Mouse (Mus musculus) kidney, adult 18-20 months (tissue): ENCODE data around the gene Ptpre.

Experiments used
- DNase-seq: peaks from one replicate; pipeline ENCODE4 v3.0.0; 2021

Ptpre gene

GRCm38 (mm10) chr7:135580306-135581091 lies 43.2 kb downstream of the Ptpre start:
- no peak for DNase-seq

- DNase-seq, result no peak
These were observed 43.8 kb downstream of the Ptpre start for GRCm38 (mm10) chr7:135581128-135581527.

GRCm38 (mm10) chr7:135585125-135585687 lies 47.9 kb downstream of the Ptpre start:
- no peak for DNase-seq

GRCm38 (mm10) chr7:135586402-135586801 lies 49.1 kb downstream of the Ptpre start:
- DNase-seq, result no peak

- no peak for DNase-seq
These were observed 50.7 kb downstream of the Ptpre start for GRCm38 (mm10) chr7:135587821-135588575.

DNA sequence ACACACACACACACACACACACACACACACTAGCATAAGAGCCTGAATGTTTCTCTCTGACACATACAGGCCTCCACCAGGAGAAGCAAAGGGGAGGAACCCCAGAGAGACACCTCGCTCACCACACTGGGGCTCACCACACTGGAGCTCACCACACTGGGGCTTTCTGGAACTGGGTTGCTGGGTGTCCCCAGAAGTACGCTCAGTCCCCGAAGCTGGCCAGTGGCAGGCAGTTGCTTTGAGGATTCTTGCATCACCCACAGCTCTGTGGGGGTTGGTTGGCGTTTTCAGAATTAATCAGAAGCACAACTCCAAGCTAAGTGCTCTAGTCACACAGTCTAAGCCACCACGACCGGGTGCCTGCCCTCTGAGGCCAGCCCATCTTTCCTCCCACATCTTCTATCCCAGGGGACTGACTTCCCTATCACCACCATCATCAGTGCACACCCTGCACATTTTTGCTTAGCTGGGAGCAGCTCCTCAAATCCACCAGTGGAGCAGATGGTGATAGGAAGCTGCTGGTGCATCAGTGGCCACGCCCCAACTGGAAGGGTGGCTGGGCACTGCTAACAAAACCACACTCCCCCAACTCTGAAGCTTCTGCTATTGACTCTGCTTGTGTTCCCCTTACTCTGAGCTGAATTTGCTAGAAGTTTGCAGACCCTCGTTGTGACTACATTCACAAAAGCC lies 51.5 kb downstream of the Ptpre start:
- no peak for DNase-seq

- no peak for DNase-seq
These were observed 54.2 kb downstream of the Ptpre start for GRCm38 (mm10) chr7:135591461-135591860.

- DNase-seq, result no peak
These were observed 56.0 kb downstream of the Ptpre start for GRCm38 (mm10) chr7:135593286-135593685.

DNA sequence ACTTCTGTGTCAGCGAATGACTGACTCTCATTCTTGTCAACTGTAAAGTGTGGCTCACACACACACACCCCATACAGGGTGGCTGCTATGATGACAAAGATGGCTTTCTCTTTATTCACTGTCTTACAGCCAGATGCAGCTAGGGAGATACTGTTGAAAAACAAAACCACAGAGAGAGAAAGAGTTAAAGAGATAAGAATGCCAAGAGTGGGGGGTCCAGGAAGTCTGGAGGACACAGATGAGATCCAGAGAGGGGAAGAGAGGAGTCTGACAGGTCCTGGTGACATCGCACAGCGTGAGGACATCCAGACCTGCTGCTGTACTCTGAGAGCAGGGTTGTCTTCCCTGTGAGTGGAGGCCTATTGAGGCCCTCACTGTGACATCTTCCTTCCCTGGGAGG lies 56.5 kb downstream of the Ptpre start:
- DNase-seq, result no peak

- DNase-seq, result no peak
These were observed 57.4 kb downstream of the Ptpre start for GRCm38 (mm10) chr7:135594676-135595075.

GRCm38 (mm10) chr7:135595640-135596174 lies 58.4 kb downstream of the Ptpre start:
- DNase-seq, result no peak

DNA sequence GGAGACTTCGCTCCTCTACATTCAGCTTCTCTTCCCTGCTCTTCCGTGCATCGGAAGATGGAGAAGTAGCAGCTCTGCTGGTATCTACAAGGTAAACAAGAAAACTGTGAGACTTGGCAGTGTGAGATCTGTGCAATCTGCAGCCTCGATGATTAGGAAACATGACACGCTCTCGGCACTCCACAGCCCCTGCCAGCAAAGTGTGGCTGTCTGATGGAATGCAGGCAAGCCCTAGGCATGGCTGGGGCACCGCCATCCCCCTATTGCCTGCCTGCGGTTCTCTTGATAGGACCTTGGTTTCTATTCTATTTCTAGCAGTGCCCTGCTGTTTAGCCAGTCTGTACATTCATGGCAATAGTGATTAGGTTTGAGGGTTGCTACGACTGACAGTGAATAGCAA lies 59.7 kb downstream of the Ptpre start:
- DNase-seq, result no peak

DNA sequence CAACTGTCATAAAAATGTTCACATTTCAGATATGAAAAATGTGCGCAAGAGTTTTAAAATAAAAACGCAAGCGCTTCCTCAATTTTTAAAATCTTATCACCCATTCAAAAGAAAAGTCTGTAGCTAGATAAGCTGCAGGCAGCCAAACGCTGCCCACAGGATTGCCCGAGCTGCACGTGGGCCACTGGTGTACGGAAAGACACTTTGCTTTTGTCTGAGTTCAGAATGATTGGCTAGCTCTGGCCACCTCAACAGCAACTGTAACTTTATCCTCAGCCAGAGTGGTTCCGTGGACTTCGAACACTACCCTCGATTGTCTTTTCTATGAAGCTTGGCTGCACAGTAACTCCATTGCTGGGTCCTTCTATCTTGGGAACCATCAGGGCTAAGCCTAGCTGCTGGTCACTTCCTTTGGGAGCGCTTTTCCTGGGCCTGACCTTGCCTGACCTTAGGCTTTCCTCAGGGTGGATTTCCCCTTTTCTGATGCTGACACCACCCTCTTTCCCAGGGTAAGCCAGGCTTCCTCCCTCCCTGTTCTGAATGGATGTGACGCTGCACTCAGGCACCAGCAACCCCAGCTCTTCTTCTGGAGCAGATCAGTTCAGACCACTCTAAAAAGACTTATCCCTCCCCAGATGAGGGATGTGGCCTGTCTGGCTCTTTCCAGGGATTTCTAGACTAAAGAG lies 60.5 kb downstream of the Ptpre start:
- peak; percentile 19 for DNase-seq

GRCm38 (mm10) chr7:135598303-135598855 lies 61.1 kb downstream of the Ptpre start:
- no peak for DNase-seq

GRCm38 (mm10) chr7:135600076-135600475 lies 62.8 kb downstream of the Ptpre start:
- no peak for DNase-seq

- DNase-seq, result no peak
These were observed 64.3 kb downstream of the Ptpre start for GRCm38 (mm10) chr7:135601607-135602006.

DNA sequence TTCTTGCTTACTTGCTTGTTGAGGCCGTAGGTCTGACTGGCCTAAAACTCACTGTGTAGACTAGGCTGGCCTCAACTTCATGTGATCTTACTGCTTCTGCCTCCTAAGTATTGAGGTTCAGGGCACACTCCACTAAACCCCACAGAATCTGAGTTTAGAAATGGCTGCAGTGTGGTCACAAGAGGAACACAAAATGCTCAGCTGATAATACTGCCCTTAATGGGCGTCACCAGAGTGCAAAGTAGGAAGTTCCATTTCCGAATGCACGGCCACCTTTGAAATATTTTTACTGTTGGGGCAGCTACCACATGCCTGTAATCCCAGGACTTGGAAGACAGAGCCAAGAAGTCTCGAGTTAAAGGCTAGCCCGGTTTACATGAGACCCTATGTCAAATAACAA lies 65.0 kb downstream of the Ptpre start:
- no peak for DNase-seq

DNA sequence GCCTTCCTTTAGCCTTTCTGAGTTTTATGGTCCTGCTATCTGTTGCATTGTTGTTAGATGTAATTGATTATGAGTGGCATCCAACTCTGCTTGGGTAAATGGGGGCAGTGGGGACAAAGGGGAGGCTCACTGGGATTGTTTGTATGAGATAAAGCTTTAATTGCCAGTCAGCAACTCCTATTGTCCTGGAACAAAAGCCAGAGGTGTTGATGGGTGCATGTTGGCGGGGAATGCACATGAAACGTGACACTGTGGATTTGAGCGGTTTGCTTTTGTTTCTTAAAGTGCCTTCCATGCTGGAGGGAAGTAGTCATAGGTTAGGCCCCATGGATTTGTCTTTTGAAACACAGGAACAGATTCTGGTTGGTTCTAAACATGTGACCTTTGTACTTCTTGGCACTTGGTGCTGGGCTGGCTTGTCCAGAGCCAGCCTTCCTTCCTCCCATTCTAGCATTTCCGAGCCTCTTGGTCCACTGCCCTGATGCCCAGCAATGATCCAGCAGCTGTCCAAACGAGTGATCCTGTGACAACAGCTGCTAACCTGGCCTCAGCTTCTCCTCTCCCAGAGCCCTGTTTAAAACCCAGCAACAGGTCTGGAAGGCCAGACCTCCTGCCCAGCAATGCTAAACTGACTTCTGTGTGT lies 65.7 kb downstream of the Ptpre start:
- peak; percentile 43 for DNase-seq

DNA sequence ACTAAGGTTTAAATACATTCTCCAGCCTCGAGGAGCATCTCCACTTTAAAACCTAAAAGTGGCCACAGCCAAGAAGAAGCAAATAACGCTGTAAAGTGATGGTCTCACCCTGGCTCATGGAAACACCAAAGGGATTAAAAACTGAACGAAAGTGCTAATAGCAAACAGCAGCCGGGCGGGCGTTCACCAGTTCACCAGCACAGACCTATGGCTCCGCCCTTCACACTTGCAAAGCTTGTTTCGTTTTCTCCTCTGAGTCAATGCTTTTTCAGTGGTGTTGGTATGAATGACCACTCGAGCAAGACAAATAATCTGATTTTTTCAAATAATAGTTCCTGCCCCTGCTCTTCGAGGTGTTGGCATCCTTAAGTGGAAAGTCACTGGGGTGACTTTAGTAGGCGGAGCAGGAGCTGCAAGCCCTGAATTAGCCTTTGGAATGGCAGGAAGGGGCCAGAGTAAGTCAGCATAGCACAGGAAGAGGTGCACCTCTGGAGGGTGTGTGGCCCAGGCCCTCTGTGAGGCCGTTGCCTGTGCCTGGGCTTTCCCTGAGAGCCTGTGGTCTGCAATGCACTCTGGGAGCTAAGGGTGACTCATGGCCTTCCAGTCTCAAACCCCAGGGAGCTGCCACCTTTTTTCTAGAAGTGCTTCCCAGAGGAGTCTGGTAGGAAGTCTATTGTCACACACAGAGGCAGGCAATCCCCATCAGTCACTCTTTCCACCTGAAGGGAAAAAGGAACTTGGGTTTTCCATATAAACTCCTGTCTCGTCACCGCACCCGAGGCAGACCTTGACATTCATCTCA lies 67.9 kb downstream of the Ptpre start:
- peak; percentile 13 for DNase-seq

- no peak for DNase-seq
These were observed 68.5 kb downstream of the Ptpre start for GRCm38 (mm10) chr7:135605804-135606072.

- no peak for DNase-seq
These were observed 70.9 kb downstream of the Ptpre start for GRCm38 (mm10) chr7:135608208-135608607.
